Mouse (Mus musculus) small intestine, adult 2 months (tissue): ENCODE measurements at regions not wholly inside any gene's neighbourhood (a gene's known extent, or its start where the extent isn't known, plus 50 kb on each side); places are given as distances from the start of the nearest gene placed in this dataset.

ENCODE experiments used
- CTCF ChIP-seq: fragments of 200-500 bp; IDR thresholded peaks from 2 replicates; pipeline ENCODE4 v1.5.1; 2012; ENCODE audit warnings: low read depth, mild to moderate bottlenecking, control low read depth, inconsistent platforms, low read length, moderate library complexity, mixed read lengths; ENCODE audit not compliant: insufficient replicate concordance, insufficient read length; ENCODE audit errors: extremely low read depth
- POLR2A ChIP-seq: fragments of 200-500 bp; IDR thresholded peaks from 2 replicates; pipeline ENCODE4 v1.6.1; 2012; ENCODE audit warnings: low read depth, mild to moderate bottlenecking, control low read depth, inconsistent platforms, low read length, moderate library complexity

GRCm38 (mm10) chr9:23101990-23102796 lies 120.7 kb upstream of the Bmper start:
- TF ChIP-seq POLR2A (no peak), CTCF (no peak)
